Mouse (Mus musculus) spleen, postnatal 36 days (tissue): ENCODE measurements around the gene Gm10024.
"Not testable (repeated sequence)": the region's sequence is repeated elsewhere in the genome, so short reads cannot be mapped to it uniquely, and the experiment has no call there.

Experiments
- DNase-seq, 2 experiments: peaks; one replicate each; pipeline ENCODE4 v3.0.0; 2022; ENCODE audit warnings: low spot score in 2 of 2, mixed read lengths in 1 of 2

Gm10024 gene

DNA sequence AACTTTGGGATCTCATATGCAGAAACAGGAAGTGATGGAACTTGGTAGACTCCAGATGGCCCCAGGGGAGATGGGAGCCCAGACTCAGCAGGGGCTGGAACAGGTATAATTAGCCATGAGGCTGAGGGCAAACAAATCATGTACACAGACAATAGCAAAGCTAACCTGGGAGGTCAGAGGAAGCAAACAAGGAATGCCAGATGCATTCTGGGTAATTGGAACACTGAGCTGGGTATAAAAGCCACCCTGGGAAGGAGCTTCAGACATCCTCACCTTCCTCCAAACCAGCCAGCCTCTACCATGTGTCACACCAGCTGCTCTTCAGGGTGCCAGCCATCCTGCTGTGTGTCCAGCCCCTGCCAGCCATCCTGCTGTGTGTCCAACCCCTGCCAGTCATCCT is at the start of gene Gm10024:
Gm10024 (plus strand) TSS at position 301 of the 400 bp plus-strand sequence.
- DNase-seq: not testable (repeated sequence)

DNA sequence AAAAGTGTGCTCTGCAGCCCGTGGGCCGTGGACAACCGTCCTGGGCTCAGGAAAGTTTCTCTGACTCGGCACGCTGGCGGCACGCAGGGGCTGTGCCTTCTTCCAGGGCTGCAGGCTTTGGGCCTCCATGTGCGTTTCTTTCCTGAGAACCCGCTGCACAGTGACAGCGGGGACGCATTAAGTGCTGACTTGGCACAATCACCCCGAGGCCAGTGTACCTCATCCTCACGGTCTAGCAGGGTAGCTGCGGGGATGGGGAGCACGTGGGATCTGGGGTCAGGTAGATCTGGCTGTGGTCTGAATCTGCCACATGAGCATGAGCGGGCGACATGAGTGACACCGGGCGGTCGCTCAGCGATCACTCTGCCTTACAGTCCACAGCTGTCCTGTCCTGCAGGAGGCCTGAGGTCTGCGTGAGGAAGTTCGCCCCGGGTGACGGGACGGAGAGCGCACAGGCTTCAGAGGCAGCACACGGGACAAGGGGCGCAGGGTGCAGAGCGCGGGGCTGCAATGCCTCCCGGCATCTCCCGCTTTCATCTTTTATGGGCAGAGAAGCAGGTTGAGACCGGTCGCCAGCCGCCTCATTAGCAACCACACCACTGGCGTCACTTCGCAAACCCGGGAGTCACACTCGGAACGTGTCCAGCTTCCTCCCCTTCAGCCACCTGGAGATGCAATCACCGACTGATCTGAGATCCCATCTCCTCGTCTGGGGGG is 47.1 kb upstream of the Gm10024 start:
- no peak for DNase-seq

DNA sequence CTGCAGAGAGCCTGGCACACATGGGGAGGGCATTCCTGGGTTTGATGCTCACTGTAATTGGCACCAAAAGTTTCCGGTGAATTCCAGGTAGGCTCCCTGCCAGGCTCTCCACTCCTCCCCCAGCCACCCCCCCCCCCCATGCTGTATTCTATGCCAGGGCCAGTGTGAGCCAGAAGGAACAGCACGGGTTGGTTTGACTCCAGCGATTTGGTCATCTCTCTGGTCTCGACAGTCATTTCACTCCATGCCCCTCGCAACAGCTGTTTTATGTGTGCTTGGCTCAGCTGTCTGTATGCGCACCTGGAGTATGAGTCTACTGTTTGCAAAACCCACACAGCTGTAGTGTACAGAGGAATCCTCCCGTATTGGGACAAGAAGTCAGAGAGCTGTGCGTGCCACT is 44.9 kb upstream of the Gm10024 start:
- no peak for DNase-seq

DNA sequence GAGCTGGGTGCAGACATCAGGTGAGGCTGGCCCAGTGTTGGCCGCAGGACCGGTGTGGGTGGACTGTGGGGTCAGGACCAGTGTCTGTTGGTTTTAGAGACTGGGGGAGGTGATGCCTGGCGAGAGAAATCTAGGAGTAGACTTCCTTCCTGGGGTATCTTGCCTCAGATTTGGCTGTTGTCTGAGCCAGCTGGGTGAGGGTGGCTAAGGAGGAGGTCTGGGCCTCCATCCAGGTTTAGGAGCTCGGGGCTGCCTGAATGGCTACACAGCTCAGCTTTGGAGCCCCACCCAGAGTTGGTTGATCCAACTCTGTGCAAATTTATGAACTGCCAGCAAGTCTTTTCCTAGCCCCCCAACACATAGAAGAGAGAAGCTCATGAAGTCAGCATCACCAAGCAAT is 43.9 kb upstream of the Gm10024 start:
- DNase-seq: no peak

DNA sequence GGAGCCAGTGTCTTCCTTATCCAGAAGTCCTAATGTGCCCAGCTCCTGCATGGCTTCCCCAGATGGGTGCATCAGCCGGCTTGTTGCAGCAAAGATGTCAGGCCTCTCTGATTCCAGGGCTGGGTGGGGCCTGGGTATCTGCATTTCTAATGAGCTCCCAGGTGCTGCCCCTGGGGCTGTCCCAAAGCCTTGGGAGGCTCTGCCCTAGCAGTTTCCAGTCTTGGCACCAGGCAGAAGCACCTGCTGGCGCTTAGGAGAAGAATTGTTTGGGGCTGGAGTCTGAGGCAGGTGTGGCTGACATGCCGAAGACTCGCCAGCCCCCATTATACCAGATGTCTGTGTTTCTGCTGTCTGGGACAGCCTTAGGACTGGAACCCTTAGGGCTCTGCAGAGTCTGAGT is 40.5 kb upstream of the Gm10024 start:
- peak in 1 of 2 experiments; percentile 21 for DNase-seq

DNA sequence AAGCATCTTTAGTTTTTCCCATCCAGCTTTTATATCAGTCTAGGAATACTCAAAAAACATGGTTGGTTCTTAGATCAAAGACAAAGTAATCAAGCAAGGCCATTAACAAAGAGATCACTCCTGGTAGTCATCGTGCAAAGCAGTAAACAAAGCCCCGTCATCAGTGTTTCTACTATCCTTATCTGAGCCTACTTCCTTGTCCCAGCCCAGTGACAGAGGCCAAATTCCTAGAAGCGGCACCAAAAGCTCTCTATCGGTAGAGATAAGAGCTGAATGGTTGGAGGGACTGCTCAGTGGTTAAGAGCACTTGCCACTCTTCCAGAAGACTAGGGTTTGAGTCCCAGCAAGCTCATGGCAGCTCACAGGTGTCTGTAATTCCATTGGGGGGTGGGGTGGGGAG is 39.7 kb upstream of the Gm10024 start:
- DNase-seq: no peak

DNA sequence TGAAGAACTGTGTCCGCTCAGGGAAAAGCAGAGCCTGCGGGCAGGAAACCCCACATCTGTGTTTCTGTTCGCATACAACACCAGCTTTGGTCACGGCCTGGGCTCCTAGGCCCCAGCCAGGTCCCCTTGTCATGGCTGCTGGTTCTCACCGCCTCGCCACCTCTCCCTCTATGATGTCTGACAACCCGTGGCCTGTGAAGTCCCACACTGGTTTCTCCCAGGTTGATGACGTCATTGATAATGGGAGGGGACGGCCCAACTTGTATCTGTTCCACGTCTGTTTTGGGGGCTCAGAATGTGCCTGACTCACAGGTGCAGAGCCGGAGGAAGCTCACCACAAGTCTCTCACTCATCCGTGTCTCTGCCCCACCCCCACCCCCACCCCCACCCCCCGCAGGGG is 37.5 kb upstream of the Gm10024 start:
- peak; percentile 67 to 68 for DNase-seq

DNA sequence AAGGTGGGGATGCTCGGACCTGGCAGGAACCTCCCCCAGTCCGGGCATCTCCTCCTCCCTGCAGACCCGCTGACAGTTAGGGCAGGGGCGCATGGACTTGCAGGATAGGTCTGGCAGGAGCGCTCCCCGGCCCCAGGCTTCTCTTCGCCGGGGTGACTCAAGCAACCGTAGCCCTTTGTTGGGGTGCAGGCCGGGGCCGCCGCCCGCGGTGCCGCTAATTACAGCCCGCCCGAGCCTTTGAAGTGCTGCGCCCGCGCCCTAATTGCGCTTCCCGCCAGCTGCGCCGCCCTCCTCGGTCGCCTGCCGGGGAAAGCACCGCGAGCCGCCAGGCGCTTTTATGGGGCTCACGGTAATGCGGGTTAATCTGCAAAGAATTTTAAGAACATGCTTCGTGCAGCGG is 33.7 kb upstream of the Gm10024 start:
- peak; percentile 31 to 40 for DNase-seq

DNA sequence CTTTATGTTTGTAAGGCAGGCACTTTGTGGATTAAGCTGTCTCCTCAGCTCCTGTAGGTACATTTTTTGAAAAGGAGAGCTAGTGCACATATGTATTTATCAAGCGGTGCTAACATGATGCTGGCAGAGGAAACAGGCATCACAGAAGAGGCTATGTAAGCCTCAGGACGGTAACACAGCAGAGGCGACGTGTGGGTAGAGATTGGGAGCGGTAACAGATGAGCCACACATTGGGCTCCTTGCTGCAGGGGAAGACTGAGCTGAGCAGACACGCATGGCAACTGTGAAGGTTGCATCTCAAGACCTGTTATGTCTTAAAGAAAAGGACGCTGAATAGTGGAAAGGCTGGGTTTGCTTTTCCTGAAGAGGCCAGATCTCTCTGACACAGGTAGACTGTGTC is 28.3 kb upstream of the Gm10024 start:
- no peak for DNase-seq

DNA sequence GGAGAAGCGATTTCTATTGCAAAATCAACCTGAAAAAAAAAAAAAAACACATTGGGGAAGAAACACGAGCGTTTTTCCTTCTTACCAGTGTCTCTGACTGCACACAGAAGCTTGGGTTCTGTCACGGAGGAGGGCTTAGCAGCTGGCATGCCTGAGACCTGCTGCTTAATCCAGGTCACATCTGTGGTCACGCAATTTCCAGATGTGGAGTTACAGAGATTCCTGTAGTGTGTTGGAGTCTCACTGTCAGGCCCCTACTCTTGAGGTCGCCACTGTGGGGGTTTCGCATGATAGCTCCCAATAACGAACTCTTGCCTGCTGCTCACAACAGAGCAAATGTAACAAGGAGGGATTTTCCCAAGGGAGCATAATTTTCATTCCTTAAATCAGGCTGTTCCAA is 27.1 kb upstream of the Gm10024 start:
- DNase-seq: no peak

DNA sequence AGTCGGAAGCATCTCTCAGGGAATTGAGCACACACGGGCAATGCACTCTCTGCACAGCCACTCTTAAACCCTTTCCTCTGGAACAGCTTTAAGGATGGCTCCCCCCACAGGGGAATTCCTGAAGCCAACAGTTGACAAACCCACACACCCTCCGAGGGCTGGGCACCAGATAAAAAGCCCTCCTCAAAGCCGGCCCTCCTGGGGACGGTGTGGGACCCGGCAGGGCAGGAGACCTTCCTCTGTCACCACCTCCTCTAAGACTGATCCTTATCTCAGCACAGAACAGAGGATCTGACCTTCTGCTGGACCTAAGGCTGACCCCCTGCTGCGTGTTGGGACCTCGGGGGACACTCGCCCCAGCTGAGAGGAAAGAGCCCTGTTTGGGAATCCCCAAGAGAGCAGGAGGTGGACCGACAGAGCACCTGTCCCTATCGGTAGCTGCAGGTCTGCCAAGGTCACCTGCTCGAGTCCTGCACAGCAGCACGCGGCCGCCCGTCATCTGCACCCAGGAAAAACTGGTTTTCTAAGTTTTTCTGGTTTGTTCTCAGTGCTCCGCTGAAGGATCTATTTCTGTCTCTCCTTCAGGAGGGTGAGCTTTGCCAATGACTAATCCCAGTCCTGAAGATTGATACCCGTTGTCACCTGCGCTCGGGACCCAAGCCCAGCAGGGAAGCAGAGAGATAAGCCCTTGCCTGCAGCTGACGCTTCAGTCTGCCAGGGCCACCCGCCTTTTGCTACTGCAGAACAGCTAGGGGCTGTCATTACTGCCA is 25.2 kb upstream of the Gm10024 start, which contains the start of gene Tspear:
Tspear (plus strand) TSS at position 675 of the 770 bp plus-strand sequence.
- no peak for DNase-seq

DNA sequence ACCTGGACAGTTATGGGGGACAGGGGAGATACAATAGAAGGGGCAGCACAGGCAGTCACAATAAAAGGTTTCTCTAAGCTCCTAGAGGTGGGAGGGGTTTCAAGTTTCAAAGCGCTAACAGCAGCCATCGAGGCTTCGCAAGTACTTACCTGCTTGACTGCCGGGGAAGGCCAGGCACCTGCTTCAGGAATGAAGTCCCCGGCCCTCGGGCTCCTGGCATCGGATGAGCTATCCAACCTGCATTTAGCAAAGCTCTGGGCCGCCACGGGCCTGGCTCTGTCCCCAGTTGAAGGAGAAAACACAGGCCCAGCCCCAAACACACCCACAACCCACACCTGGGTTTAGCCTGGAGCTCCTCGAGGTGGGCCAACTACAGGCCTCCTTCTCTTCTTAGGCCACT is 24.2 kb upstream of the Gm10024 start:
- no peak for DNase-seq

DNA sequence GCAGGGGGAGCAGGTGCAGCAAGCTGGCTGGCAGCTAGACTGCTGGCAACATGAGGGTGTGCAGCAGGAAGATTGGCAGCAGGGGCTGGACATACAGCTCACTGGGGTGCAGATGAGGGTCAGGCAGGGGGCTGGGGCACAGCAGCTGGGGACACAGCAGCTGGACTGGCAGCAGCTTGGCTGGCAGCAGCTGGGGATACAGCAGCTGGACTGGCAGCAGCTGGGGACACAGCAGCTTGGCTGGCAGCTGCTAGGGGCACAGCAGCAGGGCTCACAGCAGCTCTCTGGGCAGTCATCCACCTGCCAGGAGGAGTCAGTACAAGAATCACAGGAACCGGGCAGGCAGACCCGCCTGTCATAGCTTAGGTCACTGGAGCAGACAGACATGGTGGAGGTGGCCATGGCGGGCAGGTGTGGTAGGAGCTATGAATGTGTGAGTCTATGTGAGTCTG is 20.9 kb upstream of the Gm10024 start, which contains the start of gene Gm19402:
Gm19402 (minus strand) TSS at position 402 of the 452 bp plus-strand sequence.
- DNase-seq: not testable (repeated sequence)

DNA sequence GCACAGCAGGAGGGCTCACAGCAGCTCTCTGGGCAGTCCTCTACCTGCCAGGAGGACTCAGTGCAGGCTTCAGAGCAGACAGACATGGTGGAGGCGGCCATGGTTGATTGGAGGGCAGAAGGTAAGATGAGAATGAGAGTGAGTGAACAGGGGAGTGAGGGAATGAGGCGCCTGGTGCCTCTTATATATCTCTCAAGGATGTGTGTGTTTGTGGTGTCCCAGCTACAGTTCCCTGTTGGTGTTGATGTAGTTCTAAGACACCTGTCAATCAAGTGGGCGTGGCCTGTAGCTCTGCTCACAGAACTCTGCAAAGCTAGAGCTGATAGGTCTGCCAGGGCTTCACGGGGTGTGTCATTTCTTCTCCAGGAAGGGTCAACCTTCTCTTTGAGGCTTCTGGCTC is 14.1 kb upstream of the Gm10024 start, which contains the start of gene Gm9508:
Gm9508 (minus strand) TSS at position 101 of the 400 bp plus-strand sequence.
- DNase-seq: no peak

DNA sequence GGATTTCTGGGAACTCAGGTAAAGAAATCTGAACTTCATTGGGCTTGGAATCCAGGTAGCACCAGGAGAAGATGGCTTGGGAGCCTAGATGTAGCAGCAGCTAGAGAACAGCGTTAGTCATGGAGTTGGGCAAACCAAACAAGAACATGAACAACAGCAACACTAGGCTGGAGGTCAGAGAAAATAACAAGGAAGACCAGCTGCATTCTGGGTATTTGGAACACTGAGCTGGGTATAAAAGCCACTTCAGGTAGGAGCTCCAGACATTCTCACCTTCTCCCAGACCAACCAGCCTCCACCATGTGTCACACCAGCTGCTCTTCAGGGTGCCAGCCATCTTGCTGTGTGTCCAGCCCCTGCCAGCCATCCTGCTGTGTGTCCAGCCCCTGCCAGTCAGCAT is 4.9 kb upstream of the Gm10024 start, which contains the start of gene Gm10272:
Gm10272 (plus strand) TSS at position 301 of the 400 bp plus-strand sequence.
- DNase-seq: no peak

DNA sequence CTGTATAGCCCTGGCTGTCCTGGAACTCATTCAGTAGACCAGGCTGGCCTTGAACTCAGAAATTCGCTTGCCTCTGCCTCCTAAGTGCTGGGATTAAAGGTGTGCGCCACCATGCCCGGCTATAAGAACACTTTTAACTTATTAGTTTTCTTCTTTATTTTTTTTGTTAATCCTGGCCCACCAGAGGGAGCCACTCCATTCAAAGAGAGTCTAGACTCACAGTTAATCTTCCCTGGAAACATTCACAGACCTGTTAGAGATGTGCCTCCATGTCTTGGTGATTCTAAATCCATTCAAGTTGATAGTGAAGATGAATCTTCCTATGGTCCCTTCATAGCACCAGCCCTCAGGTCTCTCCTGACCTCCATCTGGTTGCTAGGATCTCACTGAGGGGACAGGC is 1.4 kb upstream of the Gm10024 start:
- no peak for DNase-seq

DNA sequence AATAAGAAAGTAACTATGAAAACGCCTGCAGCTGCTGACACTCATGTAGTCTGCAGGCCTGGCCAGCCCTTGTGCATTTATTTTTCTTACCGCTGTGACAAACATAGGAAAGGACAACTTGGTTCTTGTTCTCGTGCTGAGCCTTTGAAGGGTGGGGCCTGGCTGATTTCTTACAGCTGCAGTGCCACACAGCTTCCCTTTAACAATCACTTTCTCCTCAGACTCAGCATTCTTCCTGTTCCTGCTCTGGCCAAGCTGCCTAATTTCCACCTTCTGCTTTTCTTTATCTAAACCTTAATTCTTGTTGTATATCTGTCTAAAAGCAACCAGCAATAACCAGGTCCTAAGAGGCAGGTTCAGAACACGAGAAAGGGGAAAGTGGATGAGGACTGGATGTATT is 2.5 kb downstream of the Gm10024 start:
- DNase-seq: no peak

DNA sequence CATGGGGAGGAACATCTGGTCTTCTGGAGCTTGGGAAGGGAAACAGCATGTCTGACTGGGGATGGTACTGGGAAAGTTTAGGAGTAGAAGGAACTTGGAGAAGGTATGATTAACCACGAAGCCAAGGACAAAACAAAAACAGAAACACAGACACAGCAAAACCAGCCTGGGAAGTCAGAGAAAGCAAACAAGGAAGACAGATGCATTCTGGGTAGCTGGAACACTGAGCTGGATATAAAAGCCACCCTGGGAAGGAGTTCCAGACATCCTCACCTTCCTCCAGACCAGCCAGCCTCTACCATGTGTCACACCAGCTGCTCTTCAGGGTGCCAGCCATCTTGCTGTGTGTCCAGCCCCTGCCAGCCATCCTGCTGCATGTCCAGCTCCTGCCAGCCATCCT is 4.2 kb downstream of the Gm10024 start, which contains the start of gene Gm10142:
Gm10142 (plus strand) TSS at position 301 of the 400 bp plus-strand sequence.
- no peak for DNase-seq

DNA sequence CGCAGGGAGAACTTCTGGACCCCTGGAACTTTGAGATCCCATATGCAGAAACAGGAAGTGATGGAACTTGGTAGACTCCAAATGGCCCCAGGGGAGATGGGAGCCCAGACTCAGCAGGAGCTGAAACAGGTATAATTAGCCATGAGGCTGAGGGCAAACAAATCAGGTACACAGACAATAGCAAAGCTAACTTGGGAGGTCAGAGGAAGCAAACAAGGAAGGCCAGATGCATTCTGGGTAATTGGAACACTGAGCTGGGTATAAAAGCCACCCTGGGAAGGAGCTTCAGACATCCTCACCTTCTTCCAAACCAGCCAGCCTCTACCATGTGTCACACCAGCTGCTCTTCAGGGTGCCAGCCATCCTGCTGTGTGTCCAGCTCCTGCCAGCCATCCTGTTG is 9.0 kb downstream of the Gm10024 start, which contains the start of gene Krtap12-1:
Krtap12-1 (plus strand) TSS at position 301 of the 400 bp plus-strand sequence.
- DNase-seq: not testable (repeated sequence)

DNA sequence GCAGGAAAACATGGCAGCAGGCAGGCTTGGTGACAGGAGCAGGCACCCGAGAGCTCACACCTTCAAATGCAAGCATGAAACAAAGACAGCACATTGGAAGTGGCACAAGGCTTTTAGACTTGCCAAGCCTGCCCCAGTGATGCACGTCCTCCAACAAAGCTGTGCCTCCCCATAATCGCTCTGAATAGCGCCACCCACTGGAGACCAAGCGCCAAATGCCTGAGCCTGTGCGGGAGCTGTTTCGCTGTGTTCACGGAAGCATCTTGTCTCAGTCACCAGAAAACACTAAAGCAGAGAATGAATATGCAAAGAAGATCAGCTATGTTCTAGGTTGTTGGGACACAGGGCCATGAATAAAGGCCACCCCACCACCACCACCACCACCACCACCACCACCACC is 13.6 kb downstream of the Gm10024 start:
- DNase-seq: no peak

DNA sequence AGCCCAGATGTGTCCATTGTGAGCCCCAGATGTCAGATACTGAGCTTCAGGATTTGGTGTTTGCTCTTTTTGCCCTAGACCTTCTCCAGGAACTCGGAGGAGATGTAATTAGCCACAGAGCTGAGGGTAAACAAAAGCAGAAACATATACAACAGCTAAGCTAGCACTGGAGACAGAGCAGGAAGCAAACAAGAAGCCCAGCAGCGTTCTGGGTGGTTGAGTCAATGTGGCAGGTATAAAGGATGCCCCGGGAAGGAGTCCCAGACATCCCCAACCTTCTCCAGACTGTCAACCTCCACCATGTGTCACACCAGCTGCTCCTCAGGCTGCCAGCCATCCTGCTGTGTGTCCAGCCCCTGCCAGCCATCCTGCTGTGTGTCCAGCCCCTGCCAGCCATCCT is 14.9 kb downstream of the Gm10024 start, which contains the start of gene Gm10100:
Gm10100 (plus strand) TSS at position 301 of the 400 bp plus-strand sequence.
- DNase-seq: no peak

DNA sequence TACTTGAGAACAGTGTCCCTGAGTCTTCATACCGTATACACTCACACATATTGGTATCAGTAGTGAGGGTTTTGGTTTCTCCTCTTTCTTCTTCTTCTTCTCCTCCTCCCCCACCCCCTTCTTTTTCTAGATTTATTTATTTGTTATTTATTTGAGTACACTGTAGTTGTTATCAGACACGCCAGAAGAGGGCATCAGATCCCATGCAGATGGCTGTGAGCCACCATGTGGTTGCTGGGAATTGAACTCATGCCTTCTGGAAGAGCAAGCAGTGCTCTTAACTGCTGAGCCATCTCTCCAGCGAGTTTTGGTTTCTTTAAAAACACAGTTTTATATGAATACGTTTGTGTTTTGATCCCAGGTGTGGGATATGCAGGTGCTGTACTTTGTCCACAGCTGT is 17.0 kb downstream of the Gm10024 start:
- no peak for DNase-seq
